Mouse (Mus musculus) WW6 (cell line): ENCODE measurements at regions not wholly inside any gene's neighbourhood (a gene's known extent, or its start where the extent isn't known, plus 50 kb on each side); places are given as distances from the start of the nearest gene placed in this dataset.

Experiments
- DNase-seq: peaks from one replicate; pipeline ENCODE4 v3.0.0-alpha.2; 2013; ENCODE audit warnings: low read depth, low spot score

- DNase-seq = no peak
Measured at GRCm38 (mm10) chr10:41018888-41019287, 53.2 kb downstream of the Gpr6 start.

DNA sequence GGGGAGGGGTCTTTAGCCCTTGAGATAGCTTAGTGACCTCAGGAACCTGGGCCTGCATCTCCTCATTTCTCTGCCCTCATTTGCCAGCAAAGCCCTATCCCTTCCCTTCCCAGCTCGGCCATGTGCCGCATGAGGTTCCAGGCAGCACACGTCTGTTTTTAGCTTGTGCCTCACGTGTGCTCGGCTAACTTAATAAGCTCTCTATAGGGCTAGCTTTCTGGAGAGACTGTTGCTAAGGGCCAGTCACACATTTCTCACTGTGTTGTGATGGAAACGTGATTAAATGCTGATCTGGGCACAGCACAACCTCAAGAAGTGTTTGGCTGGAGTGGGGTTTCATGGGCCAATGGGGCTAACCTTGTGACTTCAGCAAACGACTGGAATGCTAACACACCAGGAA lies 55.5 kb downstream of the Gpr6 start:
- no peak for DNase-seq

- DNase-seq = no peak
Measured at GRCm38 (mm10) chr10:41015654-41016053, 56.4 kb downstream of the Gpr6 start.

DNA sequence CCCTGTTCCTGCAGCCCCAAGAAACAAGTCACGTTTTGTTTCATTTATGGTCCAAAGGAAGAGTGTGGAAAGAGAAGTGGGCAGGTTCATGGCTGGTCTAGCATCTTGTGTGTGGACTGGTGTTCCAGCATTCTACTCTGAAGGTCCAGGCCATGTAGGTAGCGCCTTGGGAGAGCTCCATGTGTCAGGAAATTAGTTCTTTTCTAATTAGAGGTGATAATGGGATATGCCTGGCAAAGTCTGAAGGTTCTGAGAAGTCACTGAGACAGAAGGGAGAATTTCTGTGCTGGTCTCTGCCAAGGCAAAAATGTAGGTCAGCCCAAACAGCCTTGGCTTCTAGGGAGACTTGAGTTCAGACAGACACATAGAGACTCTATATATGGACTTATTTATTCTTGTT lies 61.5 kb downstream of the Gpr6 start:
- no peak for DNase-seq

DNA sequence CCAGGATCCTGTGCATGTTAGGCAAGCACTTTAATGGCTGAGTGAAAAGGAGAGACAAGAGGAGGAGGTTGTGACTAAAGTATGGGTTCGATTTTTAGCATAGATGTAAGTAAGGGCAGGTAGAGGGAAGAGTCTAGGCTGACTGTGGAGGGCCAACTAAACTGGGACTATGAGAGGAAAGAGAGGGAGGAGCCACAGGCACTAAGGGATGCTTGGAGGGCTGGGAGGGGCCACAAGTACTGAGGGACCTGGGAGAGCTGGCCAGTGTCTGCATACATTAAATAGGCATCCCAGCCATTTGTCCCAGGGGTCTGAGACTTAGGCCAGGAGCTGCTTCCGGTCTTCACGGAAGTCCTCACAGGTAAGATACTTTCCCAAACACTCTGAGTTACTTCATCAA lies 64.2 kb downstream of the Gpr6 start:
- DNase-seq = no peak

DNA sequence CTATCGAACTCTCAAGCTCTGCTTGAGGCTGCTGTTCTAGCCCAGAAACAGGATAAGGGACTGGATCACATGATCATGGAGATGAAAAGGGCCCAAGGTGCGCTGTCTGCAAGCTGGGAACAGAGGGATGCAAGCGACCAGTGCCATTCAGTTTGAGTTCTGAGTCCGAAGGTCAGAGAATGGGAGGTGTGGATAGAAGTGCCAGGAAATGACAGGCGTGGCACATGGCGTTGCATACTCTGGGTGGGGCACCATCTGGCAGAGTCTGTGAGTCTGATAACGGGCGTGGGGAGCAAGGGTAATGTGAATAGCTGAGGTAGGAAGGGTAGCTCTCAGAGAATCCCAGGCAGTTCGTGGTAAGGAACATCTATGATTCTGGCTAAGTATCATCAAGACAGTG lies 65.5 kb downstream of the Gpr6 start:
- no peak for DNase-seq

- DNase-seq = no peak
Measured at GRCm38 (mm10) chr10:41005776-41006175, 66.3 kb downstream of the Gpr6 start.

GRCm38 (mm10) chr10:41004753-41005152 lies 67.3 kb downstream of the Gpr6 start:
- DNase-seq = no peak

GRCm38 (mm10) chr10:41004044-41004689 lies 67.9 kb downstream of the Gpr6 start:
- peak; percentile 63 for DNase-seq

DNA sequence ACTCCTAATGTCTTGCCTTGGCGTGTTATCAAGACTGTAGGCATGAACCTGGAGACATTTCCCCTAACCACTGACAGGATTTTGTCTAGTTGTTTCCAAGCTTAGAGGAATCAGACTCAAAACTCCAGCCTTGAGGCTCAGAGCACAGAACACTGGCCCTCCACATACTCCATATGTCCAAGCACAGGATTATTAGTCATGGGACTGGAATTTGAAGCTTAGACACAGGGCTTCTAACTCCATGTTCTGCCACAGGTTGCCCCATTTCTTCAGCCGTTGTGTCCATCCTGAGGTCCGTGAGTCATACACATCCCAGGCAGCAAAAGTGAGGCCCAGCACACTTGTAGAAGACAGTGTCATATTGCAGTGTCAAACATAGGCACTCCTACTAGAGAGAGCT lies 68.9 kb downstream of the Gpr6 start:
- no peak for DNase-seq

DNA sequence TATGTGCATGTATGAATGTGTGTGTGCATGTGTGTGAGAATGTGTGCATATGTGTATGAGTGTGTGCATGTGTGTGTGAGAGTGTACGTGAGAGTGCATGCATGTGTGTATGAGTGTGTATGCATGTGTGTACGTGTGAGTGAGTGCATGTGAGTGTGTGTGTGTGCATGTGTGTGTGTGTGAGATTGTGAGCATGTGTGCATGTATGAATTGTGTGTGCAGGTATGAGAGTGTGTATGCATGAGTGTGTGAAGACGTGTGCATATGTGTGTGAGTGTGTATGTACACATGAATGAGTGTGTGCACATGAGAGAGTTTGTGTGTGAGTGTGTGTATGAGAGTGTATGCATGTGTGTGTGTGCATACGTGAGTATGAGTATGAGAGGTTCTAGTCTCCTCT lies 71.1 kb downstream of the Gpr6 start:
- no peak for DNase-seq

- DNase-seq = no peak
Measured at GRCm38 (mm10) chr10:40999486-40999885, 72.6 kb downstream of the Gpr6 start.

GRCm38 (mm10) chr10:40998799-40999198 lies 73.3 kb downstream of the Gpr6 start:
- DNase-seq = no peak

GRCm38 (mm10) chr10:40998330-40998729 lies 73.8 kb downstream of the Gpr6 start:
- DNase-seq = no peak

DNA sequence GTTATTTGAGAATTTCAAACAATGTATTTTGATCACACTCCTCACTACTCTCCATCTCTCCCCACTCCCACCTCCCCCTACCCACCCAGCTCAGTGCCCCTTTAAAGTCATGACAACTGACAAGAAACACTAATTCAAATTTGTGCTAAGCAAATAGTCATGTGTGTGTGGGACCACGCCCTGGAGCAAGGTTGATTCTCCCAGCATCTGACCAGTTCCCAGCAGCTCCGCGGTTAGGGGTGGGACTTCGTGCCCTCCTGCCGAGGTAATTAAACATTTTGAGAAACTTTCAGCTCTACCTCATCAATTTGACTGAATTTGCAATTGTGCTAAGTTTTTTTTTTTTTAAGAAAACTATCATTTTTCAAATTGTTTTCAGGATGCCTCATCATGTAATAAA lies 74.5 kb downstream of the Gpr6 start:
- no peak for DNase-seq
